Mouse (Mus musculus): ENCODE data around the gene Adcy5.
A peak's percentile ranks its signal among the peaks of the same experiment; 100 is the strongest.

The Adcy5 gene

DNA sequence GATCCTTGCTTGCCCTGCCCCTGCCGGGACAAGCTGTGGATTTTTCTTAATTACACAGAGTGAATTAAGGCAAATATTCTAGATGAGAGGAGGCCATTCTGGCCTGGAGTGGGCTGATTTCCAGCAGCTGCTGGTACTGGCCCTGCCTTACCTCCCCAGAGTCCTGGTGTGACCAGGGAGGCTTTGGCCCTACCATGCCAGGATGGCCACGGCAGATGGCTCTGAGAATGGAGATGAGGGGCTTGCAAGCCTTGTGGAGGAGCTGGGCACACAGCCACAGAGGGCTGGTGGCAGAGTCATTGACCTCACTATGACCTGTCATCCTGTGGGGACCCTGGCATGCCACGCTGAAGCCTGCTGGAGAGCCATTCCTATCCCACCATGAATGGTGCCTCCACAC lies 54.1 kb downstream of the Adcy5 start:
- no peak for DNase-seq

DNA sequence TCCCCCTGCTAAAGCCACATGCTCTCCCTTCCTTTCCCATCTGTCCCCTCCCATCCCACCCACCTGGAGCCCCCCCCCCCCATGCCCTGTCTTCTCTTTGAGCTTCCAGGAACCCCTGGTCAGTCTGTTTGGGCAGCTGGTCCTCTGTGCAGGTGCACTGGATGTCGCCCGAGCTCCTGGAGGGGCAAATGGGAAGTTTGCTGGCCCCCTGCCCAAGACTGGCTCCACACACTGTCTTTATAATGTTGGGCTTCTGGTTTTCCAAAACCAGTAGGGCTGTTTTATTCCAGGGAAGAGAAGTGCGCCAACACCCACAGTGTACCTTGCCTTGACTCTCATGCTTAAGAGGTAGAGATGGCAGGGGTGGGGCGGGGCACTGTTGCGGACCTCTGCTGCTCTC lies 55.1 kb downstream of the Adcy5 start:
- DNase-seq: no peak

DNA sequence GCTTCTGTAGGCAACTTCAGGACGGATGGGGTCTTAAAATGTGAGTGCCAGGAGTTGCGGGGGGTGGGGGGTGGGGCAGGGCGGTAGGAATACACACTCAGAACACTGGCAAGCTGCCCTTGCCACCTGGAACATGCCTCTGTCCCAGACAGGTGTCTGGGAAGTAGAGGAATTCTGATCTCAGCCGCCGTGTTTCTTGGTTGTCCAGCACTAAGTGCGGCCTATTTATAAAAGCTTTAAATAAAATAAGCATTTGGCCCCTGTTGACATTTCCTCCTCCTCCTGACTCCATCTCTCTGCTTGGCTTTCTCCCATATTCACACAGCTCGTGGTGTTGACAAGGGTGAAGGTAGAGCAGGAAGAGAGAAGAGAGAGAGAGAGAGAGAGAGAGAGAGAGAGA lies 60.4 kb downstream of the Adcy5 start:
- no peak for DNase-seq

DNA sequence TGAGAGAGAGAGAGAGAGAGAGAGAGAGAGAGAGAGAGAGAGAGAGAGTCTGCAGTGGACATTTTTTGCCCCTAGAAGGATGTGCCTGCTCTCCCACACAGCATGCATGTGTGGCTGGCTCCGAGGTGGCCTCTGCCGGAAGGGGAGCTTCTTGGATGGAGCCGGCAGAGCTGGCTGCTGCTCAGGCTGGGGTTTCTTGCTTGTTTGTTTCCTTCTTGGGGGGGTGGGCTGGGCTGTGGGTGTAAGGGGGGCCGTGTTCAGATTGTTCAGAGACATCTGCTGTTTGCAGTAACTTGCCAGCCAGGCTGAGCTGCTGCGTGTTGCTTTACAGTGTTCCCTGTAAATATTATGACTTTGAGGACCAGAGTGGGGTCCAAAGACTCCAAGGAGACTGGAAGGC lies 60.8 kb downstream of the Adcy5 start:
- DNase-seq: no peak

DNA sequence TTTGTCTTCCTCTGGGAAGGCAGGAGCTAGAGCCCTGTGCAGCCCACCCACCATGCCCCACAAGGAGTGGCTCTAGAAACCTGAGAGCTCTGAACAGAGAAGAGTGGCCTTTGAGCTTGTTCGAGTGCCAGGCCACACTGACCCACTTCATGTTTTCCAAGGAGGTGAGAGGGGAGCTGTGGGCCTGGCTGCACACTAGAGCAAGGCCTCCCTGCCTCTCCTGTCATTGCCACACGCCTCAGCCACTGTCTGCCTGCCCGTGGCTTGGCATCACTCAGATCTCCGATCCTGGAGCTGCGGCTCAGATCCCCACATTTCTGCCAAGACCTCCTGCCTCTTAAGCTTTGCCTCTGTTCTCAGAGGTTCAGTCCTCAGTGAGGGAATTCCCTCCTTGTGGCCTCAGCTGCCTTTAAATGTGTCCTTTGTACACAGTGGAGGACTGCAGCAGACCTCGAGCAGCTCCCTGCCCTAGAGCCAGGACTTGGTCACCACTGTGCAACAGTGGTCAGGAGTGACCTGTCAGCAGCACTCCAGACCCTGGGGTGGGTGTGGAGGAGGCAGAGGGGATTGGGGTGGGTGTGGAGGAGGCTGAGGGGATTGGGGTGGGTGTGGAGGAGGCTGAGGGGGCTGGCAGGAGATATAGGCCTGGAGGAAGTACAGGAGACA lies 62.3 kb downstream of the Adcy5 start:
- no peak for DNase-seq

DNA sequence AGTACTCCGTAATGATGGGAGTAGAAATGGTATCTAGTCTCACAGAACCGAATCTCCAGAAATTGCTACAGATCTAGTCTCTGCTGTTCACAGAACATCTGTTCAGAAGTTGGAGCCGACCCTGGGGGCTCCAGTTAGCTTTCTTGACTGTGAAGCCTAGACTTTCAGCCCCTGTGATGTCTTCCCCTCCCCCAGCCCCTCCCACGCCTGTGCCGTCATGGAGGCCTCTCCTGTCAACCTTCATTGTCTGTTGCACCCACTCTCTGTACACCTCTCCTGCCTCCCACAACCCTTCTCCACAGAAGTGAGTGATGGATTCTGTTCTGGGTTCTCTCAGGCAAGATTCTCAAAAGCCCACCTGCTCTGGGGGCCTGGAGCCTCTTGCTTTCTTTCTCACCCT lies 65.7 kb downstream of the Adcy5 start:
- no peak for DNase-seq

DNA sequence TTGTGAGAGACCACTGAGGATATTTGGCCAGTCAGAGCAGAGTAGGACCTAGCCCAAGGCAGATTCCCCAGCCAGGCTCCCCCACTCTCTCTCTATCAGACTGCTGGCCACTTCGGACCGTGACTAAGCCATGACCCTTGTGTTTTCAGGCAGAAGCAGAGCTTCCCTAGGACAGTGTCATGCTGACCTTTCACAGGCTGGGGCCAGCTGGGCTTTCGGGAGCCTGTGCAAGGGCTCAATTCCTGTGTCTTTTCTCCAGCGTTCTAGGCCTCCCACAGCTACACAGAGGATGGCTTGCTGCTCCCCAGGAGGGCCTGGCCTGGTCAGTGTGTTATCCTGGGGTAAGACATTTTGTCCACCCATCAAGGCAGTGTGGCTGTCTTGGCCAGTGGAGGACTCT lies 66.9 kb downstream of the Adcy5 start:
- DNase-seq: no peak

DNA sequence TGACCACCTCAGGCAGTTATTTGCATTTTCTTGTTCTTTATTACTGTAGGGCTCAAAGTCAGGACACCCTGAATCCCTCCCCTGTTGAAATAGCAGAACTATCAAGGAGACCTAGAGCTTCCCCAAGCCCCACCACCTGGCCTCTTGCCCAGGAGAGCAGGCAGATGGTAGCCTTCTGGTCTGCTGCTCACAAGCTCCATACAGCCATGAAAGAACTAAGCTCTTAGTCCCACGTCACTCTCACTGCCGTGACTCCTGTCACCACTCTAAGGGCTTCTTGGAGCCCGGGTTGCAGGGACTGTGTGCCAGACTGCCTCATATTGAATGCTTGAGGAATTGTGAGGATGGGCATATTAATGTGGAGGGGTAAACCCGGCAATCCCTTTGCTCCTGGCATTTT lies 69.3 kb downstream of the Adcy5 start:
- no peak for DNase-seq

DNA sequence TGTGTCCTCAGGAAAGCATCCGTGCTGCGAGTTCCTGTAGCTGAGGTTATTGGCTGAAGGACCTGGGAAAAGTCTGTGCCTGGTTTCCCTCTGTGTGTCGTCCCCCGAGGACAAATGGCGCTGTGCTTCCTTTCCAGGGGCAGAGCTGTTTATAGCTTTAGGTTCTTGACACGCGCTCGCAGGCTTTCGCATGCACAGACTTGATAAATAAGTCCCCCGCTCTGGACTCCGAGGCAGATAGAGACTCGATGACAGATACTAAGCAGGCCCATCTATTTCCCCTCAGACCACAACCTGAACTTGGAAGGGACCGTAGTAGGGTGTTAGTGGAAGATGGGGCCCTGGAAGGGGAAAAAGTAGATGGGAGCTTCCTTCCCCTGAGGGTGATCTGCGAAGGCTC lies 70.0 kb downstream of the Adcy5 start:
- DNase-seq: no peak

DNA sequence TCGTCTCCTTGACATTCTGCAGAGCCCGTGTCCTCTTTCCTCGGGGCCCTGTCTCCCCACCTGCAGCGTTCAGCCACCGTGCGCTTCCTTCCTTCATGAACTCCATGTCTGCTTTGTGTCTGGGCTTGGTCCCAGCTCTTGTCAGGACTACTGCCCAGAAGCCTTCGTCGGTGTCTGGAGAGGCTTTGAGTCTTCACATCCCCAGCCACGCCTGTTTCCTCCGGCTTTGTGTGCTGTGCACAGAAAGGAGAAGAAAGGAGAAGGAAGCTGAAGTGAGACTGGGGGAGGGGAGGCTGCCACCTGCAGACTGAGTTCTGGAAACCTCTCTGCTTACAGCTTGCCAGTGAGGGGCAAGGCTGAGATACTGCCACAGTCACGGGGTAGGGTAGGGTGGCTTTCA lies 74.9 kb downstream of the Adcy5 start:
- DNase-seq: no peak

DNA sequence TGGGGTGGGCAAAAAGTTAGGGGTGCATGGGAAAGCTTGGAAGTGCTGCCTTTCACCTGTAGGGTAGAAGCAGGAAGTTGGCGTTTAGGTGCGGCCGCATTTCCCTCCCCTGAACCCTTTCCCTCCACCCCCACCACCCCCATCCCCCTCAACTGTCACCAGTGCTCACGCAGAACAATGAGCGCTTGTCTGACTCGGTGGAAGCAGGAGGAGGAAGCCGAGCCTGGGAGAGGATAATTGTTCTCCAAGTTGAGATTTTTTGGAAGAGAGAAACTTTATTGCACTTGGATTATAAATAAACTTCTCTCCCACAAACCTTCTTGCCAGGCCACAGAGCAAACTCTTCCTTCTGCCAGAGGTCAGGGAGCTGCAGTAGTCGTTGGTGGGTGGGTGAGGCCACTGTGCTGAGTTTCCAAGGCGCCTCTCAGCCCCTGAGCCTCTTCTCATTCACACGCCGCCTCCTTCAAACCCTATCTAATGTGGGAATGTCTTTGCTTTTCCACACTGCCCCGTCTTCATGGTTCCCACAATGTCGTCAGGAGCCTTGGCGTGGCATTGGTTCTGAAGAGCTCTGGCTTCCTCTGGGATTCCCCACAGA lies 77.6 kb downstream of the Adcy5 start:
- DNase-seq: no peak

DNA sequence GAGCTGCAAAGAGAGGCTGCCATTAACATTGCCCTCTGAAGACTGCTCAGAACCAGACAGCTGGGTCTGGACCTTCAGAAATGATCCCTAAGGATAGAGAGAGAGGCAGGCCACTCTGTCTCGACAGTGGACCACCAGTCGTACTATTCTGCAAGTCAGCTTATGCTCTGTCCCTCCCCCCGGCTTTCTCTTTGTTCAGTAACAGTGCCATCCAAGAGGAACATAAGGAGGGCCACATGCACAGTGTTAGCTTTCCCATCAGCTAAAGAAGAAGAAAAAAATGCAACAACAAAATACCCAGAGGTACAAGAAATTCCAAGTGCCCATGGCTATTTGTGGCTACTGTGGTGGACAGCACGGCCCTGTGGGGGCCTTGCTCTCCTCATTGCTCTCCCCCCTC lies 78.7 kb downstream of the Adcy5 start:
- DNase-seq: no peak

DNA sequence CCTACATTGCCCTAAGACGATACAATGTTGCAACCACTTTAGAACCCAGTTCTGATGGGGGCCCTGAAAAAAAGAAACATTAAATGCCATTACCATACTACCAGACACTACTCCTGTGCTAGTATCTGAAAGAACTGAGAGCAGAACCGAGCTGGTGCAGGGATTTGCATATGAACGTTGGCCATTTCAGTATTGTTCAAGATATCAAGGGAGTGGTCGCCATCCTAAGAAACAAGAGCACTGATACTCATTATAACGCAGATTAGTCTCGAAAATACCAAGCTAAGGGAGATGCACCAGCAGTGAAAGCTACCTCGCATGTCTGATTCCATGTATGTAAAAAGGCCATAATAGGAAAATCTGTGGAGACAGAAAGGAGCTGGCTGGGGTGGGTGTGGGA lies 82.4 kb downstream of the Adcy5 start:
- no peak for DNase-seq

DNA sequence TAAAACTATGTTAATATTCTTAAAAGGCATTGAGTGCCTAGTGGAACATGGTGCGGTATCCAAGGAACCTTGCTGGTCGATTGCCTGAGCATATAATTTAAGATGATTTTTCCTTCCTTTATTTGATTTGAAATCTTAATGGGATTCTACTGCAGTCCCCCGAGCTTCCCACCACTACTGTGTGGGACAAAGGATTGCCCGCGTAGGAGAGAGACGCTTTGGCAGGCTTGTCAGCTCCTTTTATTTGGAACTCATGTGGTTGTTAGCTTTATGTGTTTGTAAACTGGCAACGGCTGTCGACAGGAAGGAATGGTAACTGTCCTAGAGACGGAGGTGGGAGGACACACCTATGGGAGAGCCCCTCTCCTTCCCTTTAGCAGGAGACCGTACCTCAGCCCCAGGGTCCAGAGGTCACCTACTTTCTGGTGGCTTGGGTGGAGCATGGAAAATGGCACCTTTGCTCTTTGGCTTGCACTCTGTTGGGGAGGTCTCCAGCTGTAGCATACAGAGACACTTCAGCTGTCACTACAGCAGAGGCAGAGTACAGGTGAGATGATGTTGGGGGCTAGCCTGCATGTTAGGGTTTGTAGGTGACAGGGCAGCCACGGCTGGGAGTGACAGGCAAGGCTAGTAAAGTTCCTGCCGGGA lies 84.8 kb downstream of the Adcy5 start:
- DNase-seq: no peak

DNA sequence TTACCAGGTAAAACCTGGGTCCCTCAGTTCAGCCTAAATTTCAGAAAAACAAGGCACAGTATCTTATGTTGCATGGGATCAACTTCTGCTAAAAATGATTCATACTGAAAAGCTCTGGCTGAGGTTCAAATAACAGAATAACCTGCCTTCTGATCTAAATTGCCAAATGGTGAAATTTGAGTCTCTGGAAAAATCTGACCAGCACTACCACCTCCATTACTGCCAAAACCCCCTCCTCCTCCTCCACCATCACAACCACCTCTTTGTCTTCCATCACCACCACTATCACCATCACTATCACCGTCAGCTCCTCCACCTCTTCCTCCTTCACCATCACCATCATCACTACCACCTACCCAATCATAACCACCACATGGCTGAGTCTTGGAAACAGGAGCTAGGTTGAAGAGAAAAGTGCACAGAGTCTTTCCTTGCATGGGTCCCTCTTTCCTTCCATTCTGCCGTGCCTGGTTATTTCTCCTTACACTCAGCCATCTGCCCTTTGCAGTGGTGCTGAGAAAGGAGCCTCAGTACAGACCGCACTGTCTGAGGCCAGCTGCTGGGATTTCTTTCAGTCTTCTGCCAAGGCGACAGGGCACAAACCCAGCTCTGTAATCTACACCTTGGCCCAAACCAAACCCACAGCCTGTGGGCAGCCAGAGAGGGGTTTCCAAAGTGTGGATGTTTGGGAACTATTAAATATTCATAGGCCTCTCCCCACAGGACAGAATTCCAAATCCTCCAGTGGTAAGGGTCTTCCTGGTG lies 85.5 kb downstream of the Adcy5 start:
- no peak for DNase-seq

DNA sequence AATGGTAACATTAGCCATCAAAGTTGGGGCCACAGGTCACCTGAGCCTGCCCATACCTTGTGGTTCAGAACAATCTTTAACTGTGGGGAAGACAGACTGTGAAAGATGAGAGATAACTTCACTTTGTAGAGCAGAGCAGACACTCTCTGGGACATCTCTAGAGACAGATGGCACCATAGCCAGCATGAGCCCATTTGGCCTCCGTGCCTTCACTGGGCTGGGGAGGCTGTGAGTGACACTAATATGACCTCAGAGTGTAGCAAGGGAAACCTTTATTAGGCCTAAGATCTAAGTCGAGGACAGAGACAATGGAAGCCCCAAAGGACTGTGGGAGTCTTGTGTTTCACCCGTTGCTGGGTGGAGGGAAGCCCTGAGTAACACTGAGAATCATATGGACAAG lies 92.7 kb downstream of the Adcy5 start:
- DNase-seq: no peak

DNA sequence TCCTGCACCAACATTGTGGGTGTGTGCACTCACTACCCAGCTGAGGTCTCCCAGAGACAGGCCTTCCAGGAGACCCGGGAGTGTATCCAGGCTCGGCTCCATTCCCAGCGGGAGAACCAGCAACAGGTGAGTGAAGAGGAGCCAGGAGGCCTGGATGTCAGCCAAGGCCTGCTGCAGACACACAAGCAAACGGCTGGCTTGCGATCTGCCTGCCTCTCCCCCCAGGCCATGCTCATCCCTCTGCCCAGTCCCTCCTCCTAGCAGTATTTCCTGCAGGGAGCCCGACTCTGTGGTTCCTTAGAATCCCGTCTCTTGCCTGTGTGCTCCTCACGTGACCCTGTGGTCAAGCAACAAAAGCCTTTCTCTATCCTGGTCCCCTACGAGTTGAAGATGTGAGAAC lies 94.1 kb downstream of the Adcy5 start:
- DNase-seq: peak; percentile 30

DNA sequence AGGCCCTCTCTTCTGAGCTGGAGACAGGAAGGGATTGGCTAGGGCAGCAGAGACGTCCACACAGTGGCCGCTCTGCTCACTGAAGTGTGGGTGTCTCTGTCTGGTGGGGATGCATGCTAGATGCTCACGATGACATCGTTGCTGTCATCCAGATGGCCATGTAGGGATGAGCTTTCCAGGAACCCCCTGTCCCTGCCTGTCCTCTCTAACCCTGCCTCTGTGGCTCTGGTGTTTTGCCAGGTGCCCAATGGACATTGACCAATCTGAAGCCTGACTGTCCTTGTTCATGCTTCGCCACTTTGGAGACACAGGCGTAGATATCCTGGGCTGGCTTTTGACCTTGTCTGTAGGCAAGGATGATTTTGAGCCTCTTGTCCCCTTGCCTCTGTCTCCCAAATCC lies 95.1 kb downstream of the Adcy5 start:
- DNase-seq: peak; percentile 48

DNA sequence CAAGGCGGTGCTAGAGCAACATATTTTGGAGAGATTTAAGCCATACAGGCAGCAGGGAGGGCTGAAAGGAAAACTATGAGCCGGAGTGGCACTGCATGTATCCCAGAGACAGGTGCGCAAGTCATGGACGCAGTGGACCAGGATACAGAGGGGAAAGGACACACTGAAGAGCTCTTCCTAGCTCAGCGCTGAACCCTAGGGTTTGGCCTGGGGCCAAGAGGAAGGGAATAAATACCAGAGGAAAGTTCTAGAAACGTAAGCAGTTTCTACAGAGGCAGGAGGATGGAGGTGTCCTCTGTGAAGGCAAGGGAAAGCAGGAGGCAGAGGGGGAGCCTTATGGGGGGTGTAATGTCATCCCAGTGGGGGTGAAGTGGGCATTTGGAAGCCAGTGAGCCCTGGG lies 97.0 kb downstream of the Adcy5 start:
- DNase-seq: peak; percentile 39

DNA sequence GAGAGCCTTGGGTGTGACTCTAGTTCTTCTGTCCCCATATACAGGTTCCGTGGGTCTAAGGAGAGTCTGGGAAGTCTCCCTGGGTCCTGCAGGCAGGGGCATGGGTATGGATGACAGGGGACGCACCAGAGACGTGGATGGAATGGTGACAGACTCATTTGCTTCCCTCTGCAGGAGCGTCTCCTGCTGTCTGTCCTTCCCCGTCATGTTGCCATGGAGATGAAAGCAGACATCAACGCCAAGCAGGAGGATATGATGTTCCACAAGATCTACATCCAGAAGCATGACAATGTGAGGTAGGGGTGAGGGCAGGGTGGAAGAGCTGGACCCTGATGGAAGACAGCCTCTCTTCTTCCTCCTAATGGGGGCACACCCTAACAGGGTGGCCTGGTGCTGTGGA lies 98.3 kb downstream of the Adcy5 start:
- DNase-seq: no peak

DNA sequence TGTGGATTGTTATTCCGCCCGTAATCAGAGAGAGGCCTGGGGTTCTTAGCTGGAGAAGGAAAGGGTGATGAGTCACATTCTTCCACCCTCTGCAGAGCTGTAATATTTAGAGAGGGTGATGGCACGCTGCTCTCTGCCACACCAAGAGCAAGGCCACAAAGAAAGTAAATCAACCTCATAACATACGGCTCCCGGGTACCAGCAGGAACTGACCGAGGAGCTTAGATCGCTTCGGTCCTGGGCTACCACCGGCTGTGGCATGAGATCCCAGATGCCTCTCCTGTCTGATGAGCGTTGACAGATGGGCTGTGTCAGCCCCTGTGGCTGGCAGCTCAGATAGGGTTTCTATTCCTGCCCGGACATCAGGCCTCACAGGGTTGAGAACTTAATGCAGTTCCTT lies 101.3 kb downstream of the Adcy5 start:
- no peak for DNase-seq

DNA sequence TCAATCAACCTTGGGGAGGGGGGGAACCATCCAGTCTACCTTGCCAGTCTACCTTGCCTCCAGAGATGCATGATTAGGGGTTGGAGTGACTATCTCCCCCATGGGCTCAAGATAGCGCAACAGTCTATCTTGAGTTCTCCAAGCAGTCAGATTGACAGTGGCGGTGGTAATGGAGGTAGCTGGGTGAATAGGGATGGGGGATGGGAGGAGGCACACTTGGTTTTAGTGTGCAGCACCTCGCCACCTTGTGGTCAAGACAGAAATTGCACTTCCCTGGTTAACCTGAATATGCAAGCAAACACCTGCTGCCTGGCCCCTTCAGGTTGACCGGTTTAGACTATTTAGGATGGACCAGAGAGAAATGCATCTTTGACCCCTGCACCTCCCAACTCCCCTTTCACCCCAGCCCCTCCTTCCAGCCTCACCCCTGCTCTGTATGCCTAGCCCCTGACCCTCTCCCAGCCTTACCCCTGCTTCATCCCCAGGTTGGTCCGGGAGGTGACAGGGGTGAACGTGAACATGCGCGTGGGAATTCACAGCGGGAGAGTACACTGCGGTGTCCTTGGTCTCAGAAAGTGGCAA lies 115.8 kb downstream of the Adcy5 start:
- peak; percentile 91 for DNase-seq

DNA sequence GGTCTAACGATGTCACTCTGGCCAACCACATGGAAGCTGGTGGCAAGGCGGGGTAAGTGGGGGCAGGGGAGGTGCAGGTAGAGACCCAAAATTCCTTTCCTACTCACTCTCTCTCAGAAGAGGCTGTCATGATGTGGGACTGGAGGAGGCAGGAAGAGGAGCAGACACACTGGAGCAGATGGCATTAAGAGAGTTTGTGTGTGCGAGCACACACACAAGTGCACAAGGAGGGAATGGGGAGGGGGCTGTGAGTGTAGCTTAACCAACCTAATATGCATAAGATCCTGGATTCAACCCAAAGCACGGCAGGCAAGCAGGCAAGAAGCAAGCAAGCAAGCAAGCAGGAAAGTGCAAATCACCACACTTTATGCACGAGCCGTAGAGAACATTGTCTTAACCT lies 116.3 kb downstream of the Adcy5 start:
- no peak for DNase-seq

DNA sequence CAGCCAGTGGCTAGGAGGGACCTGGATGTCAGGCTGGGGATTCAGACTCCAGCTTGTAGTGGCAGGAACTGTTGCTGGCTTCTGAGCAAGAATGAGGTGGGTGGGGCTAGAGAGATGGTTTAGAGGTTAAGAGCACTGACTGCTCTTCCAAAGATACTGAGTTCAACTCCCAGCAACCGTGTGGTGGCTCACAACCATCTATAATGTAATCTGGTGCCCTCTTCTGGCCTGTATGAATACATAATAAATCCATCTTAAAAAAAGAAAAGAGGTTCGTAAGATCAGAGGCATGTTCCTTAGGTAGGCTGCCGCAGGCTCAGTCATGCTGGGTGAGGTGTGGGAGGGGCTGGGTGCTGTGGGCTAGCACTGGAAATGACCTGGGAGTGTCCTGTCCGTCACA lies 116.9 kb downstream of the Adcy5 start:
- DNase-seq: no peak

All from kidney, adult 9 months (tissue).